19 mouse cellular contexts compared by ENCODE assay signal in genomic region chr1:183453066-183453465, GRCm38 (mm10). TPM values are rescaled to one million over a fixed set of nuclear protein-coding genes. Genes with fewer than 3 reads are reported as not detected.
DNase-seq lines count a peak whose midpoint lies in the region; ATAC-seq lines count a peak whose summit lies in the region.
"Had no signal": no experiment of that assay in that cellular context is flagged by ENCODE, and none has a peak within 500 bp of the region (broad histone marks: within the 10 kb centered on the region; RNA-seq: fewer than 3 reads in every experiment).

No protein-coding gene starts in this region.

- H3K9me3 ChIP-seq in midbrain, embryonic 13.5 days = no peaks in the 10 kb centered on the region
- H3K9me3 ChIP-seq in midbrain, embryonic 16.5 days (replicated peaks; ENCODE audit: control insufficient read depth, low read length, poor library complexity, severe bottlenecking) = no peaks in the 10 kb centered on the region
- H3K9me3 ChIP-seq in hindbrain, embryonic 13.5 days = peaks cover 6% of the 10 kb centered on the region
- H3K9me3 ChIP-seq in intestine, embryonic 15.5 days = no peaks in the 10 kb centered on the region
- H3K9me3 ChIP-seq: limb, embryonic 10.5 days had no signal

- WGBS in midbrain, embryonic 13.5 days = 11% methylated on average over 3 of the region's 3 CpGs
- WGBS in midbrain, embryonic 16.5 days = 7% methylated on average over 3 of the region's 3 CpGs
- 11% methylated on average over 3 of the region's 3 CpGs for WGBS in hindbrain, embryonic 13.5 days
- WGBS in intestine, embryonic 15.5 days = 27% methylated on average over 3 of the region's 3 CpGs

- no peaks in the 10 kb centered on the region for H3K36me3 ChIP-seq in midbrain, embryonic 13.5 days
- H3K36me3 ChIP-seq in midbrain, embryonic 16.5 days (ENCODE audit: control insufficient read depth, insufficient read depth, low read length) = no peaks in the 10 kb centered on the region
- no peaks in the 10 kb centered on the region for H3K36me3 ChIP-seq in hindbrain, embryonic 13.5 days
- H3K36me3 ChIP-seq in intestine, embryonic 15.5 days = no peaks in the 10 kb centered on the region
- H3K36me3 ChIP-seq: forebrain, embryonic 10.5 days; G1E; limb, embryonic 10.5 days had no signal

- 0 out of 2 replicates have a peak, but pooled peaks have one; percentile 24 for ATAC-seq in midbrain, embryonic 13.5 days
- ATAC-seq in midbrain, embryonic 16.5 days = no peak
- ATAC-seq in hindbrain, embryonic 13.5 days (ENCODE audit: low FRiP score) = peak; percentile 71
- no peak for ATAC-seq in intestine, embryonic 15.5 days

- no peaks in the 10 kb centered on the region for H3K27me3 ChIP-seq in midbrain, embryonic 13.5 days
- no peaks in the 10 kb centered on the region for H3K27me3 ChIP-seq in midbrain, embryonic 16.5 days (ENCODE audit: control insufficient read depth, insufficient read depth, low read depth, low read length)
- no peaks in the 10 kb centered on the region for H3K27me3 ChIP-seq in hindbrain, embryonic 13.5 days
- H3K27me3 ChIP-seq in intestine, embryonic 15.5 days (replicated peaks) = no peaks in the 10 kb centered on the region

- DNase-seq in embryo, embryonic 10.5 days (ENCODE audit: low spot score) = peak; percentile 15
- no peak for DNase-seq in embryo, embryonic 11 days
- peak; percentile 11 for DNase-seq in brain, adult 2 months (ENCODE audit: low read depth, low spot score)
- no peak for DNase-seq in kidney, postnatal 14 days
- DNase-seq: adrenal gland, postnatal 25 days; cerebellum, adult 18-20 months; gastrocnemius, postnatal 14 days; heart, adult 2 months; kidney, adult 2 months; kidney, postnatal 25 days; lung, adult 18-20 months; retina, postnatal 1 day had no signal

- H3K9ac ChIP-seq in midbrain, embryonic 13.5 days (replicated peaks) = no peak overlapping the region
- H3K9ac ChIP-seq in midbrain, embryonic 16.5 days (ENCODE audit: low read depth, low read length) = no peak overlapping the region
- H3K9ac ChIP-seq in hindbrain, embryonic 13.5 days = no peak overlapping the region
- H3K9ac ChIP-seq in intestine, embryonic 15.5 days = no peak overlapping the region

- no peak overlapping the region for H3K4me3 ChIP-seq in midbrain, embryonic 13.5 days (replicated peaks)
- H3K4me3 ChIP-seq in midbrain, embryonic 16.5 days (ENCODE audit: low read depth, low read length) = no peak overlapping the region
- H3K4me3 ChIP-seq in hindbrain, embryonic 13.5 days = no peak overlapping the region
- H3K4me3 ChIP-seq in intestine, embryonic 15.5 days (replicated peaks) = no peak overlapping the region
- H3K4me3 ChIP-seq: forebrain, embryonic 10.5 days; heart, adult 2 months; limb, embryonic 10.5 days had no signal

- H3K4me1 ChIP-seq in midbrain, embryonic 13.5 days (replicated peaks) = no peaks in the 10 kb centered on the region
- H3K4me1 ChIP-seq in midbrain, embryonic 16.5 days (ENCODE audit: control insufficient read depth, insufficient read depth, low read length) = no peaks in the 10 kb centered on the region
- H3K4me1 ChIP-seq in hindbrain, embryonic 13.5 days (replicated peaks) = peaks cover 14% of the 10 kb centered on the region
- H3K4me1 ChIP-seq in intestine, embryonic 15.5 days (replicated peaks) = no peaks in the 10 kb centered on the region
- H3K4me1 ChIP-seq: forebrain, embryonic 10.5 days; limb, embryonic 10.5 days had no signal

- no peak overlapping the region for H3K27ac ChIP-seq in midbrain, embryonic 13.5 days
- H3K27ac ChIP-seq in midbrain, embryonic 16.5 days (ENCODE audit: low read length) = no peak overlapping the region
- H3K27ac ChIP-seq in hindbrain, embryonic 13.5 days = peak overlapping the region; percentile 46
- no peak overlapping the region for H3K27ac ChIP-seq in intestine, embryonic 15.5 days
- H3K27ac ChIP-seq: forebrain, embryonic 10.5 days; heart, adult 2 months; limb, embryonic 10.5 days had no signal

- H3K4me2 ChIP-seq in midbrain, embryonic 13.5 days (replicated peaks) = no peak overlapping the region
- H3K4me2 ChIP-seq in midbrain, embryonic 16.5 days (ENCODE audit: low read length) = no peak overlapping the region
- no peak overlapping the region for H3K4me2 ChIP-seq in hindbrain, embryonic 13.5 days
- no peak overlapping the region for H3K4me2 ChIP-seq in intestine, embryonic 15.5 days (replicated peaks)

RNA-seq across cellular contexts. Expression of gene Hhipl2, which starts 35.1 kb away (rescaled TPM):
- polyA plus RNA-seq in midbrain, embryonic 13.5 days (2015; fragmentation: Nextera tagmentation; extraction: Ambion mirVana) = 0.19 and 0.34 TPM in 2 replicates
- 0.57 TPM in 2 replicates for polyA plus RNA-seq in midbrain, embryonic 16.5 days (2015; fragmentation: Nextera tagmentation; extraction: Ambion mirVana)
- polyA plus RNA-seq in hindbrain, embryonic 13.5 days (2015; fragmentation: Nextera tagmentation; extraction: Ambion mirVana) = 0.25 and 0.94 TPM in 2 replicates
- polyA plus RNA-seq in intestine, embryonic 15.5 days (2015; fragmentation: Nextera tagmentation; extraction: Ambion mirVana) = not detected in 2 replicates

Comparison
In these comparisons a context has a peak if more than half of its experiments do, and no peak if none do; other contexts are left out.
1. DNase-seq: peak in embryo, embryonic 10.5 days (single experiment) and brain, adult 2 months (single experiment); none in embryo, embryonic 11 days (single experiment) and kidney, postnatal 14 days (single experiment).
2. ATAC-seq: peak in midbrain, embryonic 13.5 days (single experiment) and hindbrain, embryonic 13.5 days (single experiment); none in midbrain, embryonic 16.5 days (single experiment) and intestine, embryonic 15.5 days (single experiment).